Mouse (Mus musculus) cortical plate, adult 2 months (tissue): ENCODE data around the gene Ddx5. TPM values are rescaled to one million over a fixed set of nuclear protein-coding genes. Genes with fewer than 3 reads are reported as not detected.
"Not testable (repeated sequence)": the region's sequence is repeated elsewhere in the genome, so short reads cannot be mapped to it uniquely, and the experiment has no call there.

Experiments
- H3K27ac ChIP-seq: fragments of 200-500 bp; 2 replicates; pipeline ENCODE4 v1.5.1; 2012; ENCODE audit warnings: low read length, control low read depth, inconsistent platforms; ENCODE audit not compliant: insufficient read depth
- H3K4me1 ChIP-seq: fragments of 200-500 bp; 2 replicates; pipeline ENCODE4 v1.6.1; 2011; ENCODE audit warnings: low read length; ENCODE audit not compliant: control insufficient read depth, insufficient read depth
- H3K4me3 ChIP-seq: fragments of 200-500 bp; 2 replicates; pipeline ENCODE4 v1.5.1; 2011; ENCODE audit warnings: mild to moderate bottlenecking, low read length, control low read depth; ENCODE audit not compliant: insufficient read depth
- CTCF ChIP-seq: fragments of 200-500 bp; IDR thresholded peaks from 2 replicates; pipeline ENCODE4 v1.5.1; 2011; ENCODE audit warnings: mild to moderate bottlenecking, control low read depth, low read length; ENCODE audit not compliant: insufficient read depth; ENCODE audit errors: extremely low read depth
- POLR2A ChIP-seq: fragments of 200-500 bp; IDR thresholded peaks from 2 replicates; pipeline ENCODE4 v1.6.1; 2011; ENCODE audit warnings: mild to moderate bottlenecking, low read length, control low read depth; ENCODE audit not compliant: insufficient read depth; ENCODE audit errors: extremely low read depth
- polyA plus RNA-seq: library from polyadenylated mRNA; depleted of rRNA; stranded (reverse); fragments of >200 nt; gene quantifications from 2 replicates; pipeline ENCODE4 v1.2.3, GENCODE M21; 2012

Gene Ddx5
- polyA plus RNA-seq, 1 experiment = 408 TPM

DNA sequence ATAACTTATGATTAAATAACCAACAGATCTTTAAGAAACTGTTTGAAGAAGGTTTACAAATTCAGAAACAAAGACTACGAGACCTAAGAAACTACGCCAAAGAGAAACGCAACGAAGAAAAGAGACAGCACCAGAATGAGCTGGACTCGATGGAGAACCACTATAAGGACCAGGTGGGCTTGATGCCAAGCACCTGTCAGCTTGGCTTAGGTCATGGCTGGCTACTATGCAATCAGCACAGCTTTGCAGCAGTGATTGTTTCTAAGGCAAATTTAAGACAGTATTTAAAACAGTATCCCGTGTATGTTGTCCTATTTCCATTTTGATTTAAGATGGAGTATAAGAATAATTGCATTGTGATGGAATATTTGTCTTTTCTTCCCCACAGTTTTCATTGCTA lies 28.8 kb upstream of the Ddx5 start:
- H3K4me1 ChIP-seq = peaks cover 21% of the 10 kb centered on the region
- H3K4me3 ChIP-seq = no peak overlapping the region
- TF ChIP-seq CTCF = no peak
- no peak for TF ChIP-seq POLR2A
- peak overlapping the region; percentile 78; the same call in 1 of the 2 replicates for H3K27ac ChIP-seq

GRCm38 (mm10) chr11:106817156-106817555 lies 28.2 kb upstream of the Ddx5 start:
- no peak overlapping the region; the same call in 1 of the 2 replicates for H3K27ac ChIP-seq
- H3K4me3 ChIP-seq = no peak overlapping the region
- TF ChIP-seq CTCF (no peak), POLR2A (no peak)
- peaks cover 19% of the 10 kb centered on the region for H3K4me1 ChIP-seq

DNA sequence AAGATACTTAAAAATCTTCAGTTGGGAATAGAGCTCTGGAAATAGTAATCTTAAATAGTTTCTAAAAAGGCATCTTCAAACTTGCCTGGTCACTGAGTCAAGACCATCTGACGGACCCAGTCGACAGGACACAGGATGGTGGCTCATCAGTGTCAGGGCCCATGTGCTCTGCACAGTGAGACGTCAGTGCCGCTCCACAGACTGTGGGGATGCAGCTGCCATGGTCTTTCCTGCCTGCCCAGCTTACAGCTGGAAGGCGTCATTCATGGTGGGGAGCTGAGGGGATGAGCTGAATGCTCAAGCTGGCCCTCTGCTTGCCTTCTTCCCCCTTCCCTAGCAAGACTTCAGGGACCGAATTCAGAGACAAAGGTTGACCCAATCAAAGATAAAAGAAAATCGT lies 27.3 kb upstream of the Ddx5 start:
- Histone ChIP-seq H3K4me3 (no peak overlapping the region), H3K4me1 (peaks cover 18% of the 10 kb centered on the region), H3K27ac (no peak overlapping the region)
- TF ChIP-seq POLR2A = no peak
- no peak for TF ChIP-seq CTCF

GRCm38 (mm10) chr11:106815761-106816160 lies 26.8 kb upstream of the Ddx5 start:
- no peak overlapping the region for H3K4me3 ChIP-seq
- peaks cover 14% of the 10 kb centered on the region for H3K4me1 ChIP-seq
- peak overlapping the region; percentile 33; the same call in 1 of the 2 replicates for H3K27ac ChIP-seq
- TF ChIP-seq CTCF = no peak
- TF ChIP-seq POLR2A = no peak

DNA sequence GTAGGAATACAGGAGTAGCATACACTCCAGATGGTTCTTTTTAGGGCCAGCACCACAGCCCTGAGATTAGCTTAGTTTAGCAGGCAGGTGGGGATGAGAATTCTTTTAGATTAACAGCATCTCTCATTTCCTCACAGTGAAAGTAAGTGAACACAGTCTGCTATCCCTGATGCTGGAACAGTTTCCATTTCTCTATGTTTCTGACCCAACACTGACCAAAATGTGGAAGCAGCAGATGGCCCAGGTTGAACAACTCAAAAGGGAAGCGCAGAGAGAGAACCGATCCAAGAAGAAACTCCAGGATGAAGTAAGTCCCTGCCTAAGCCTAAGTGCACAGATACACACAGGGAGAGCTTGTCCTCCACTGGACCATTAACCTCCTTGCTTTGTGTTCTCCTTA lies 26.3 kb upstream of the Ddx5 start:
- no peak overlapping the region for H3K4me3 ChIP-seq
- peaks cover 14% of the 10 kb centered on the region for H3K4me1 ChIP-seq
- TF ChIP-seq POLR2A (no peak), CTCF (no peak)
- H3K27ac ChIP-seq = peak overlapping the region; percentile 33; the same call in 1 of the 2 replicates

- Histone ChIP-seq H3K27ac (peak overlapping the region; percentile 14; the same call in 1 of the 2 replicates), H3K4me1 (peaks cover 14% of the 10 kb centered on the region), H3K4me3 (no peak overlapping the region)
- no peak for TF ChIP-seq POLR2A
- no peak for TF ChIP-seq CTCF
Observed at GRCm38 (mm10) chr11:106814601-106815320, 25.8 kb upstream of the Ddx5 start.

DNA sequence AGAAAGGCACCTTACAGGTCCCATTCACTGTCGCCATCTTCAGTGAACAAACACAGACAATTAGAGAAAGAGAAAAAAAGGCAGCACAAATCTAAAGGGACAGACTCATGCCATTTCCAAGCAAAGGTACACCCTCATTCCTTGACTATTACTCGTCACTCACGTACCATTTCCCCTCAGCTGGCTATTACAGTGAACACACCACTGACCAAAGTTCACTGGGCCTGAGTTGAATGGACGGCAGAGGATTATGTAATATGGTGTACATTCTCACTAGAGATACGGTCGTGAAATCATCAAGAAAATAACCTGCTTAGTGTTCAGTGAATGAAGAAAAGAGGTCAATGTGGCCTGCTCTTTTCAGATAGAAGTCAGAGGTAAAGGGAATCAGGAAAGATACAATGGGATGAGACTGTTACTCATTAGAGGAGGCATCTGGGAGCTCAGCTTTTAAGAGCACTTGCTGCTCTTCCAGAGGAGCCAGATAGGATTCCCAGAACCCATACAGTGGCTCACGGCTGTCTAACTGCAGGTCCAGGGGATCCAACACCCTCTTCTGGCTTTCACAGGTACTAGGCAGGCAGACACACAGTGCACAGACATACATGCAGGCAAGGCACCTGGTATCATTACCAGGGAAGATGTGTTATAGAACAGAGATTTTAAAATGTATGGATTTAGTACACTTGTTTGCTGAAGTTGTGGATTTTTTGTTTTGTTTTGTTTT lies 23.6 kb upstream of the Ddx5 start:
- no peak for TF ChIP-seq CTCF
- TF ChIP-seq POLR2A = no peak
- H3K4me1 ChIP-seq = peaks cover 7% of the 10 kb centered on the region
- H3K27ac ChIP-seq = no peak overlapping the region
- no peak overlapping the region for H3K4me3 ChIP-seq

- not testable (repeated sequence) for H3K27ac ChIP-seq, H3K4me1 ChIP-seq, H3K4me3 ChIP-seq
Observed at GRCm38 (mm10) chr11:106807442-106807841, 18.5 kb upstream of the Ddx5 start.

GRCm38 (mm10) chr11:106802069-106802627 lies 13.2 kb upstream of the Ddx5 start:
- no peaks in the 10 kb centered on the region for H3K4me1 ChIP-seq
- H3K27ac ChIP-seq = no peak overlapping the region
- TF ChIP-seq POLR2A = no peak
- no peak for TF ChIP-seq CTCF
- no peak overlapping the region for H3K4me3 ChIP-seq

GRCm38 (mm10) chr11:106795679-106796078 lies 6.7 kb upstream of the Ddx5 start:
- Histone ChIP-seq H3K4me1 (no peaks in the 10 kb centered on the region), H3K27ac (no peak overlapping the region), H3K4me3 (no peak overlapping the region)
- no peak for TF ChIP-seq POLR2A
